Mouse (Mus musculus) embryonic facial prominence, embryonic 12.5 days (tissue): ENCODE results near the gene BC061212. TPM values are rescaled to one million over a fixed set of nuclear protein-coding genes. Genes with fewer than 3 reads are reported as not detected.
"Not testable (repeated sequence)": the region's sequence is repeated elsewhere in the genome, so short reads cannot be mapped to it uniquely, and the experiment has no call there.

Experiments used
- ATAC-seq: fragments of 200-750 bp; cut with Nextera tagmentation; 2 replicates; pipeline ENCODE4 v1.8.0; 2017; ENCODE audit not compliant: insufficient number of reproducible peaks, insufficient read depth, low FRiP score, low TSS enrichment
- H3K27ac ChIP-seq: fragments of 300-500 bp; sonication (generic); 2 replicates; pipeline ENCODE4 v1.5.1; 2016; ENCODE audit warnings: mild to moderate bottlenecking
- H3K27me3 ChIP-seq: fragments of 300-500 bp; sonication (generic); 2 replicates; pipeline ENCODE4 v1.6.1; 2016; ENCODE audit warnings: mild to moderate bottlenecking, moderate library complexity
- H3K36me3 ChIP-seq: fragments of 300-500 bp; sonication (generic); 2 replicates; pipeline ENCODE4 v1.6.1; 2016; ENCODE audit warnings: mild to moderate bottlenecking
- H3K4me1 ChIP-seq: fragments of 300-500 bp; sonication (generic); 2 replicates; pipeline ENCODE4 v1.6.1; 2016
- H3K4me2 ChIP-seq: fragments of 300-500 bp; sonication (generic); replicated peaks from 2 replicates; pipeline ENCODE4 v1.6.1; 2016; ENCODE audit warnings: mild to moderate bottlenecking, moderate library complexity
- H3K4me3 ChIP-seq: fragments of 300-500 bp; sonication (generic); 2 replicates; pipeline ENCODE4 v1.5.1; 2016; ENCODE audit warnings: mild to moderate bottlenecking
- H3K9ac ChIP-seq: fragments of 300-500 bp; sonication (generic); 2 replicates; pipeline ENCODE4 v1.6.1; 2016; ENCODE audit warnings: mild to moderate bottlenecking, moderate library complexity
- H3K9me3 ChIP-seq: fragments of 300-500 bp; sonication (generic); 2 replicates; pipeline ENCODE4 v1.6.1; 2016; ENCODE audit warnings: mild to moderate bottlenecking, moderate library complexity
- WGBS: fragments of 180-500 bp; shearing (Covaris S2); methylation state at CpG from one replicate; pipeline ENCODE4 v1.1.7; 2016; 5-methylcytosine and 5-hydroxymethylcytosine counted together
- polyA plus RNA-seq: library from polyadenylated mRNA; unstranded; fragments of >200 nt; fragmentation: Nextera tagmentation; extraction: Ambion mirVana; gene quantifications from 2 replicates; pipeline ENCODE4 v1.2.1, GENCODE M21; 2016

The BC061212 gene
- polyA plus RNA-seq, result not detected in 2 replicates

DNA sequence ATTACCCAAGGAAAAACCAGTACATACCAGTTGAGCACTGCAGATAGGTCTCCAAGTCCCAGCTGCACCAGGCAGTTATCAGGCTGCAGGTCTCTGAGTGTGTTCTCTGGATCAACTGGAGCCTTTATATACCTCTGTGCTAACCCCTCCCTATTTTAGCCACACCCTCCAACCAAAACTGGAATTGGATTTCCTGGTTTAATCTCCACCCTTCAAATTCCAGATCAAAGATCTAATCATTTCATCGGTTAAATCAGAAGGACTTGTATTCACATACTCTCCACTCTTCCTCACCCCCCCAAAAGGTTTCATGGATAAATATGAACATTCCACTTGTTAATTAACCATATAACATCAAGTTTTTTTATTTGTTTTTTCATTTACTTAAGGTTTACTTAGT, at the start of gene BC061212:
Gene BC061212, minus strand, starts transcription at position 101 of the 400 bp plus-strand sequence.
- no CpG with 5 or more reads among the region's 1 CpGs for WGBS

DNA sequence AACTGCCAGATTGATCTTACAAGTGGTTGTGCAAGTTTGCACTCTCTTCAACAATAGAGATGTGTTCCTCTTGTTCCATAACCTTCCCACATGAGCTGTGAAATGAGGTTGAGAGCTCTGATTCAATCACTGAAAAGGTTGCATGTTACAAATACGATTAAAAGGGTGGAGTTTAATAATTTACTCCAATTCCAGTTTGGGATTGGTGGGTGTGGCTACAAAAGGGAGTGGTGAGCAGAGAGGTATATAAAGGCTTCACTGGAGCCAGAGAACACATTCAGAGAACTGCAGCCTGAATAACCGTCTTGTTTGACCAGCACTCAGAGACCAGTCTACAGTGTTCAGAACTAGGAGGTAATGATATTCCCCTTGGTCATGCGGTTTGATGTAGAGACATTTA, 5.7 kb upstream of the BC061212 start, which contains the start of gene Gm6351:
Gene Gm6351, plus strand, starts transcription at position 301 of the 400 bp plus-strand sequence.
- WGBS, result no CpG with 5 or more reads among the region's 3 CpGs
- H3K27me3 ChIP-seq, H3K4me1 ChIP-seq, H3K9ac ChIP-seq, H3K36me3 ChIP-seq, H3K4me2 ChIP-seq, H3K27ac ChIP-seq, H3K4me3 ChIP-seq, H3K9me3 ChIP-seq, ATAC-seq: not testable (repeated sequence)

More for the DNA sequence above, at the start of gene BC061212:
- not testable (repeated sequence) for H3K4me1 ChIP-seq, H3K9ac ChIP-seq, H3K36me3 ChIP-seq, ATAC-seq, H3K27me3 ChIP-seq, H3K27ac ChIP-seq, H3K9me3 ChIP-seq, H3K4me3 ChIP-seq, H3K4me2 ChIP-seq

Other genes starting within 250 kb of the BC061212 start
- not detected in 2 replicates for gene Gm7792, start 226.8 kb downstream of the BC061212 start, polyA plus RNA-seq
- not detected in 2 replicates for gene Gm16429, start 141.5 kb downstream of the BC061212 start, polyA plus RNA-seq
- not detected in 2 replicates for gene Gm6351, start 5.8 kb upstream of the BC061212 start, polyA plus RNA-seq
- gene Gm3106, start 147.5 kb upstream of the BC061212 start, polyA plus RNA-seq, result not detected in 2 replicates
- gene A430089I19Rik, start 236.3 kb upstream of the BC061212 start, polyA plus RNA-seq, result not detected in 2 replicates
- not detected in 2 replicates for gene Gm6502, start 243.9 kb upstream of the BC061212 start, polyA plus RNA-seq